Mouse (Mus musculus): Measurements from ENCODE around the gene Pip4k2a. TPM values are rescaled to one million over a fixed set of nuclear protein-coding genes. Genes with fewer than 3 reads are reported as not detected.

Gene Pip4k2a
- polyA plus RNA-seq, 2 experiments = 15.2 to 16.6 TPM

DNA sequence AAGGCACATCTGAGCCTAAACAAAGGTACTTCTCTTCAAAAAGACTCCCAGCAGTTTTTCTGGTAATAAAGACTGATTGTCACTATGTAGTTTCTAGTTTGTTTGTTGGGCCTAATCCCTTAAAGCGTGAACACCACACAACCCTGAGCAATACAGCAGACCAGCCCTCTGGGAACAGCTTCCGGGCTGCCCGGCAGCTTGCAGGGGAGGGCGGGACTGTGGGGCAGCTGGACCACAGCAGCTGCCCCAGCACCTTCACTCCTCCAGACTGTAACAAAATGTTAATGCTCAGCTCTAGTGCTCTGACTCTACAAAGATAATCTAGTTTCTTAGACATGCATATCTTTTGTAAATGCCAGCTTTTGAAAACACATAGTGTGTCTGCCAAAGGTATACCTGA, 42.9 kb downstream of the Pip4k2a start:
- H3K4me1 ChIP-seq (replicated peaks; ENCODE audit: control insufficient read depth in 2 of 2, insufficient read depth in 2 of 2, low read length in 1 of 2) = peaks cover 65 to 75% of the 10 kb centered on the region in 2 experiments
- TF ChIP-seq EP300 (IDR thresholded peaks at IDR 0.05; ENCODE audit: low read depth) (no peak), CTCF (IDR thresholded peaks at IDR 0.05; ENCODE audit: low read depth) (no peak)
- ATAC-seq (ENCODE audit: insufficient read depth) (peak; percentile 35; the same call in 1 of the 2 replicates), DNase-seq (ENCODE audit: low read depth in 3 of 3, low spot score in 3 of 3) (no peak)
- peak overlapping the region; percentile 5 for H3K9ac ChIP-seq (replicated peaks)
- peak overlapping the region; percentile 52 for H3K4me2 ChIP-seq (ENCODE audit: low read depth)
- no peaks in the 10 kb centered on the region for H3K36me3 ChIP-seq (replicated peaks; ENCODE audit: control insufficient read depth, insufficient read depth, low read depth)
- no peaks in the 10 kb centered on the region for H3K27me3 ChIP-seq (ENCODE audit: control insufficient read depth, insufficient read depth, low read length)
- H3K9me3 ChIP-seq (ENCODE audit: control insufficient read depth, low read length) = no peaks in the 10 kb centered on the region
- WGBS (ENCODE audit: insufficient replicate concordance) = 8% methylated on average over 4 of the region's 4 CpGs
- H3K27ac ChIP-seq = peak overlapping the region; percentile 12
- no peak overlapping the region for H3K4me3 ChIP-seq (ENCODE audit: insufficient read depth in 1 of 2, low read depth in 2 of 2, low read length in 2 of 2)

- H3K4me1 ChIP-seq (replicated peaks; ENCODE audit: control insufficient read depth in 2 of 2, insufficient read depth in 2 of 2, low read length in 1 of 2) = peaks cover 66 to 74% of the 10 kb centered on the region in 2 experiments
- H3K9ac ChIP-seq (replicated peaks) = no peak overlapping the region; the same call in 1 of the 2 replicates
- DNase-seq (ENCODE audit: low read depth in 3 of 3, low spot score in 3 of 3) (no peak), ATAC-seq (ENCODE audit: insufficient read depth) (peak; percentile 71)
- TF ChIP-seq EP300 (IDR thresholded peaks at IDR 0.05; ENCODE audit: low read depth) (peak; percentile 82), CTCF (IDR thresholded peaks at IDR 0.05; ENCODE audit: low read depth) (no peak)
- peak overlapping the region; percentile 52 for H3K4me2 ChIP-seq (ENCODE audit: low read depth)
- 15% methylated on average over 4 of the region's 4 CpGs for WGBS (ENCODE audit: insufficient replicate concordance)
- no peaks in the 10 kb centered on the region for H3K36me3 ChIP-seq (replicated peaks; ENCODE audit: control insufficient read depth, insufficient read depth, low read depth)
- H3K4me3 ChIP-seq (ENCODE audit: insufficient read depth in 1 of 2, low read depth in 2 of 2, low read length in 2 of 2) = no peak overlapping the region
- no peaks in the 10 kb centered on the region for H3K9me3 ChIP-seq (ENCODE audit: control insufficient read depth, low read length)
- no peaks in the 10 kb centered on the region for H3K27me3 ChIP-seq (ENCODE audit: control insufficient read depth, insufficient read depth, low read length)
- peak overlapping the region; percentile 12; the same call in 1 of the 2 replicates for H3K27ac ChIP-seq
Measured at GRCm38 (mm10) chr2:18954422-18954821, 43.5 kb downstream of the Pip4k2a start.

- H3K4me3 ChIP-seq (ENCODE audit: insufficient read depth in 1 of 2, low read depth in 2 of 2, low read length in 2 of 2) = no peak overlapping the region
- H3K27me3 ChIP-seq (ENCODE audit: control insufficient read depth, insufficient read depth, low read length) = no peaks in the 10 kb centered on the region
- DNase-seq (ENCODE audit: low read depth in 3 of 3, low spot score in 3 of 3) (no peak), ATAC-seq (ENCODE audit: insufficient read depth) (0 out of 2 replicates have a peak, but pooled peaks have one; percentile 6)
- no peaks in the 10 kb centered on the region for H3K36me3 ChIP-seq (replicated peaks; ENCODE audit: control insufficient read depth, insufficient read depth, low read depth)
- WGBS (ENCODE audit: insufficient replicate concordance) = 3% methylated on average over 7 of the region's 7 CpGs
- peak overlapping the region; percentile 63 for H3K27ac ChIP-seq
- H3K4me2 ChIP-seq (ENCODE audit: low read depth) = peak overlapping the region; percentile 53
- H3K4me1 ChIP-seq (replicated peaks; ENCODE audit: control insufficient read depth in 2 of 2, insufficient read depth in 2 of 2, low read length in 1 of 2) = peaks cover 57 to 60% of the 10 kb centered on the region in 2 experiments
- no peaks in the 10 kb centered on the region for H3K9me3 ChIP-seq (ENCODE audit: control insufficient read depth, low read length)
- TF ChIP-seq EP300 (IDR thresholded peaks at IDR 0.05; ENCODE audit: low read depth) = no peak
- TF ChIP-seq CTCF (IDR thresholded peaks at IDR 0.05; ENCODE audit: low read depth) = no peak
- H3K9ac ChIP-seq (replicated peaks) = peak overlapping the region; percentile 57
Measured at GRCm38 (mm10) chr2:18952102-18952673, 45.7 kb downstream of the Pip4k2a start.

- Histone ChIP-seq H3K4me1 (replicated peaks; ENCODE audit: control insufficient read depth in 2 of 2, insufficient read depth in 2 of 2, low read length in 1 of 2) (peaks cover 46 to 53% of the 10 kb centered on the region in 2 experiments), H3K36me3 (replicated peaks; ENCODE audit: control insufficient read depth, insufficient read depth, low read depth) (no peaks in the 10 kb centered on the region), H3K27ac (no peak overlapping the region), H3K4me3 (ENCODE audit: insufficient read depth in 1 of 2, low read depth in 2 of 2, low read length in 2 of 2) (no peak overlapping the region), H3K27me3 (ENCODE audit: control insufficient read depth, insufficient read depth, low read length) (no peaks in the 10 kb centered on the region), H3K9me3 (ENCODE audit: control insufficient read depth, low read length) (no peaks in the 10 kb centered on the region), H3K4me2 (ENCODE audit: low read depth) (no peak overlapping the region), H3K9ac (replicated peaks) (no peak overlapping the region)
- ATAC-seq (ENCODE audit: insufficient read depth) (no peak), DNase-seq (ENCODE audit: low read depth in 3 of 3, low spot score in 3 of 3) (no peak)
- 30% methylated on average over 2 of the region's 2 CpGs for WGBS (ENCODE audit: insufficient replicate concordance)
- TF ChIP-seq EP300 (IDR thresholded peaks at IDR 0.05; ENCODE audit: low read depth) (no peak), CTCF (IDR thresholded peaks at IDR 0.05; ENCODE audit: low read depth) (no peak)
Measured at GRCm38 (mm10) chr2:18950758-18951157, 47.2 kb downstream of the Pip4k2a start.

DNA sequence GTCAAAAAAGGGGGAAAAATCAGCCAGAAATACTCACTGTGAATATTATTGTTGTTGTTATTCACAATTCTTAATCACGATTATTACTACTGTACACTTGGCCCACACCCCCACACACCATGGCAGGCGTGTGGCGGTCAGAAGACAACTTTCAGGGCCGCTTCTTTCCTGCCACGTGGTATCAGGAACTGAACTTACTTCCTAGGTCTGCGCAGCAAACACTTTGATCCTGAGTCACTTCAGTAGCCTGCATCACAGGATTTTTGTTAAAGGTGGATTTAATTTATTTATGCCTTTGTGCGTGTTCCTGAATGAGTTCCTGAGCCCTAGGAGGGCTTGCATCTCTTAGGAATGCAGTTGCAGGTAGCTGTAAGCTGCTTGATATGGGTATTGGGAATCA, 49.2 kb downstream of the Pip4k2a start:
- TF ChIP-seq CTCF (IDR thresholded peaks at IDR 0.05; ENCODE audit: low read depth) (no peak), EP300 (IDR thresholded peaks at IDR 0.05; ENCODE audit: low read depth) (no peak)
- ATAC-seq (ENCODE audit: insufficient read depth) (no peak), DNase-seq (ENCODE audit: low read depth in 3 of 3, low spot score in 3 of 3) (no peak)
- Histone ChIP-seq H3K36me3 (replicated peaks; ENCODE audit: control insufficient read depth, insufficient read depth, low read depth) (no peaks in the 10 kb centered on the region), H3K9me3 (ENCODE audit: control insufficient read depth, low read length) (no peaks in the 10 kb centered on the region), H3K27ac (no peak overlapping the region), H3K4me1 (replicated peaks; ENCODE audit: control insufficient read depth in 2 of 2, insufficient read depth in 2 of 2, low read length in 1 of 2) (peaks cover 26 to 46% of the 10 kb centered on the region in 2 experiments), H3K4me3 (ENCODE audit: insufficient read depth in 1 of 2, low read depth in 2 of 2, low read length in 2 of 2) (no peak overlapping the region), H3K9ac (replicated peaks) (no peak overlapping the region), H3K4me2 (ENCODE audit: low read depth) (no peak overlapping the region), H3K27me3 (ENCODE audit: control insufficient read depth, insufficient read depth, low read length) (no peaks in the 10 kb centered on the region)
- WGBS (ENCODE audit: insufficient replicate concordance) = 31% methylated on average over 7 of the region's 7 CpGs

All from liver, embryonic 14.5 days (tissue).